Mouse (Mus musculus): Measurements from ENCODE around the gene Cdkl2.

Gene Cdkl2

DNA sequence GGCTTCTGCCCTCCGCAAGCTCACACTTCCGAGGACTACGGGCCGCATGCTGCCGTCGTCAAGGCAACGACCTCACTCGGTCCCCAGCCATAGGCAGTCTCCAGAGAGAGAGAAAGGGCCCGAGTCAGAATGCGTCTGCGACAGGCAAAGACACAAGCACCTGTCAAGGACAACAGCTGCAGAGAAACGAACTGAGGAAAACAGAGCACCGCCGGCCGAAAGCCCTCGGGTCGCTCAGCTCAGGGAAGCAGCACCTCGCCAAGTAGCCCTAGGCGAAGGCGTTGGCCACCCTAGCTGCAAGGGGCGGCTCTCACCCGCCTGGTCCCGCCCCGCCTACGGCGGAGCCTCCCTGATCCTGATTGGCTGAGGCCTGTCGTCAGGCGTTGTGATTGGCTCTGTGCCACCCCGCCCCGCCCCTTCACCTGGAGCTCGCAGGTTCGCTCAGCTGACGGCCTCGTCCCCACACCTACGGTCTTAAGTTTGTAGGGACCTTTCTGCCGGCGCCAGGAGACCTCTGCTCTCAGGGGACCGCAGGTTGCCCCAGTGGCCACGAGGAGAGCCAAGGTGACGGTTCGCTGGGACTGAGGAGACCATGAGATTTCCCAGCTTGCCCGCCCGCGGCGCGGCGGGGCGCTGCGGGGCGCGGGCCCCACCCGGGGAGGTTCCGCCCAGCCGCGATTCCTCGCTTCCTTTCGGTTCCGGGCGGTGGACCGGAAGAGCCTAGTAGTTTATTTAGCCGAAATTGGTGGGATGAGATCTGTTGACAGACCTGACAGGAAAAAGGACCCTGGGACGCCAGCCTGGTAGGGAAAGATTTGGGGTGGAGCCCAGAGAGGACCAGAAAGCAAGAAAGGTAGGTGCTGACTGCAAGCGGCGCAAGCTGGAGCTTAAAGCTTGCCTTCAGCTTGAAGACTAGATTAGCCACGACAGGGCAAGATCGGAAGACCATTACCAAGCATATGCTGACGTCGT lies 1.0 kb downstream of the Cdkl2 start:
- DNase-seq (ENCODE audit: low read depth, low spot score), result peak; percentile 95
- no peaks in the 10 kb centered on the region for H3K27me3 ChIP-seq (ENCODE audit: control insufficient read depth, insufficient read depth, low read length, poor library complexity, severe bottlenecking)
- no peaks in the 10 kb centered on the region for H3K36me3 ChIP-seq (ENCODE audit: control insufficient read depth, insufficient read depth, low read length, poor library complexity, severe bottlenecking)

DNA sequence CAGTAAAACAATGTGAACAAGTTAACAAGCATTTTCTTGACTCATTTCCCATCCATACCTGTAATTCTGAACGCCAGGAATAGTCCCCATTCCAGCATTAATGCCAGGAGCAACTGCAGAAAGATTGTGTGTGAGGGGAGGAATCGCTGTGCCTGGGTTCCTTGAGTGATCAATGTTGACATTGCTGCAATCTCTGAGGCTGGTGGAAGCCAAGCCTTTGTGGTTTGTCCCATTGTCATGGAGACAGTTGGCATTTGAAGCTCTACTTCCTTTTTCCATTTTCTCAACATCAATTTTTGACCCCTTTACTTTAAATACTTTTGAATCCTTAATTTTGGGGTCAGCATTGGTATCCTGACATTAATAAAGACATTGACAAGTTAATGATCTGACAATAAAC lies 23.7 kb downstream of the Cdkl2 start:
- no peak for DNase-seq (ENCODE audit: low read depth, low spot score)
- Histone ChIP-seq H3K27me3 (ENCODE audit: control insufficient read depth, insufficient read depth, low read length, poor library complexity, severe bottlenecking) (no peaks in the 10 kb centered on the region), H3K36me3 (ENCODE audit: control insufficient read depth, insufficient read depth, low read length, poor library complexity, severe bottlenecking) (no peaks in the 10 kb centered on the region)

DNA sequence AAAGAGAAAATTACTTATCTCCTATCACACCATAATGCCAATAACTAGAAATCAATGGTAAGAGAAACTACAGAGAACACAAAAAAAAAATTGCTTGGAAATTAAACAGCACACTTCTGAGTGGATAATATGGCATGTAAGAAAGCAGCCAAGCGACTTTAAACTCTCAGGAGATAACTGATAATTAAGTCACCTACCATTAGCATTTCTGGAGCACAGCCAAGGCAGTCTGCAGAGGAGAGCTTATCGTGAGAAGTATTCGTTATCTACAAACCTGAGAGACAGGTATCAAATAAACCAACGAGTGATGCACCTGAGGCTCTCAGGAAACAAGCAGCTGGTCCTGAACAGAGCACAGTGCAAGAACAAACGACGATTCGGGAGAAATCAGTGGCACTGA lies 31.9 kb downstream of the Cdkl2 start:
- no peak for DNase-seq (ENCODE audit: low read depth, low spot score)
- H3K36me3 ChIP-seq (ENCODE audit: control insufficient read depth, insufficient read depth, low read length, poor library complexity, severe bottlenecking), result no peaks in the 10 kb centered on the region

GRCm38 (mm10) chr5:92009827-92010226 lies 33.9 kb downstream of the Cdkl2 start:
- no peaks in the 10 kb centered on the region for H3K27me3 ChIP-seq (ENCODE audit: control insufficient read depth, insufficient read depth, low read length, poor library complexity, severe bottlenecking)
- H3K36me3 ChIP-seq (ENCODE audit: control insufficient read depth, insufficient read depth, low read length, poor library complexity, severe bottlenecking), result no peaks in the 10 kb centered on the region
- DNase-seq (ENCODE audit: low read depth, low spot score), result no peak

More for the DNA sequence above, 31.9 kb downstream of the Cdkl2 start:
- no peaks in the 10 kb centered on the region for H3K27me3 ChIP-seq (ENCODE audit: control insufficient read depth, insufficient read depth, low read length, poor library complexity, severe bottlenecking)

DNA sequence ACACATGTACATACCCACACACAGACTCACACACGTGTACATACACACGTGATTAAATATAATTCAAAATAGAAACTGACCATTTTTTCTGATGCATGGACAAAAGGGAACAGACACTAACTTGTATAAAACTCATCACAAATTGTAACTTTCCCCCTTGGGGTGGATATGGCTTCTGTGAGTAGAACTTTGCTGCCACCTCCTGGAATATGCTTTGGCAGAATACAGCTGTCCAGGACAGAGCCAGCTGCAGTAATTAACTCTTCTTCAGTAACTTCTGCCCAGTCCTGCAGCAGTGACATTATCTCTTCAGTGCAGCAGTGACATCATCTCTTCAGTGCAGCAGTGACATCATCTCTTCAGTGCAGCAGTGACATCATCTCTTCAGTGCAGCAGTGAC lies 40.7 kb downstream of the Cdkl2 start:
- Histone ChIP-seq H3K36me3 (ENCODE audit: control insufficient read depth, insufficient read depth, low read length, poor library complexity, severe bottlenecking) (no peaks in the 10 kb centered on the region), H3K27me3 (ENCODE audit: control insufficient read depth, insufficient read depth, low read length, poor library complexity, severe bottlenecking) (no peaks in the 10 kb centered on the region)
- peak; percentile 85 for DNase-seq (ENCODE audit: low read depth, low spot score)

- no peaks in the 10 kb centered on the region for H3K36me3 ChIP-seq (ENCODE audit: control insufficient read depth, insufficient read depth, low read length, poor library complexity, severe bottlenecking)
- peak; percentile 65 for DNase-seq (ENCODE audit: low read depth, low spot score)
Measured at GRCm38 (mm10) chr5:92000770-92001169, 42.9 kb downstream of the Cdkl2 start.

GRCm38 (mm10) chr5:91994546-91994945 lies 49.1 kb downstream of the Cdkl2 start:
- DNase-seq (ENCODE audit: low read depth, low spot score), result no peak
- Histone ChIP-seq H3K36me3 (ENCODE audit: control insufficient read depth, insufficient read depth, low read length, poor library complexity, severe bottlenecking) (no peaks in the 10 kb centered on the region), H3K27me3 (ENCODE audit: control insufficient read depth, insufficient read depth, low read length, poor library complexity, severe bottlenecking) (no peaks in the 10 kb centered on the region)

More at GRCm38 (mm10) chr5:92000770-92001169, 42.9 kb downstream of the Cdkl2 start:
- no peaks in the 10 kb centered on the region for H3K27me3 ChIP-seq (ENCODE audit: control insufficient read depth, insufficient read depth, low read length, poor library complexity, severe bottlenecking)

DNA sequence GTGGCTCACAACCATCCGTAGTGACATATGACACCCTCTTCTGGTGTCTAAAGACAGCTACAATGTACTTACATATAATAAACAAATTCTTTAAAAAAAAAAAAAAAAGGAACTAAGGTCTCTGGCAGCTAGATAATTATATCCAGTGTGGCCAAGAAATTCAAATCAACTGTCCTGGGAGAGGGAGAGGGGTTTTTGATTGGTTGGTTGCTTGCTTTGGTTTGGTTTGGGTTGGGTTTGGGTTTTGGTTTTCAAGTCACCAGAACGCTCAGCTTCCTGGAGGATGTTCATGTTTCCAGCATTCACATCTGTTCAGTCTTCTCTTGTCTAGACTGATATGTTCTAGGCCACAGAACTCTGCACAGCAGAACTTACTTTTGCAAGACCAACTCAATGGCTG lies 50.6 kb downstream of the Cdkl2 start:
- peak; percentile 55 for DNase-seq (ENCODE audit: low read depth, low spot score)
- Histone ChIP-seq H3K36me3 (ENCODE audit: control insufficient read depth, insufficient read depth, low read length, poor library complexity, severe bottlenecking) (no peaks in the 10 kb centered on the region), H3K27me3 (ENCODE audit: control insufficient read depth, insufficient read depth, low read length, poor library complexity, severe bottlenecking) (no peaks in the 10 kb centered on the region)

- peak; percentile 56 for DNase-seq (ENCODE audit: low read depth, low spot score)
- H3K36me3 ChIP-seq (ENCODE audit: control insufficient read depth, insufficient read depth, low read length, poor library complexity, severe bottlenecking), result no peaks in the 10 kb centered on the region
- H3K27me3 ChIP-seq (ENCODE audit: control insufficient read depth, insufficient read depth, low read length, poor library complexity, severe bottlenecking), result no peaks in the 10 kb centered on the region
Measured at GRCm38 (mm10) chr5:91991191-91991937, 52.3 kb downstream of the Cdkl2 start.

DNA sequence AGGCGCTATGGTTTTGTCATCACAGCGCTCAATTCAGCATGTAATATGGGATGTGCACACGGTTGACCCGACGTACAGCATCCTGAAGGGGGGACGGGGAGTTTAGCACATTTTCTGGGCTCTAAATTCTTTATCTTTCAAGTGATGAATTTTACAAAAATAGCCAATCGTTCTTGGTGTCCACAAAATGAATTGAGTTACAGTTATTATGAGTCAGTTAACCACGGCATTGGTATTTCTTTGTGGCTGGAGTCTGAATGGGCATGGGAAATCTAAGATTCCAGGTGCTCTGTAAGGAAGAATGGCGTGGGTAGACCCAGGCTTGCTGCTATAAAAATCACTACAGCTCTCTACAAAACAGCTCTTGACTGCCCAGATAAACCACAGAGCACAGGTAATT lies 54.4 kb downstream of the Cdkl2 start:
- DNase-seq (ENCODE audit: low read depth, low spot score), result no peak
- Histone ChIP-seq H3K27me3 (ENCODE audit: control insufficient read depth, insufficient read depth, low read length, poor library complexity, severe bottlenecking) (no peaks in the 10 kb centered on the region), H3K36me3 (ENCODE audit: control insufficient read depth, insufficient read depth, low read length, poor library complexity, severe bottlenecking) (no peaks in the 10 kb centered on the region)

- DNase-seq (ENCODE audit: low read depth, low spot score), result no peak
- no peaks in the 10 kb centered on the region for H3K36me3 ChIP-seq (ENCODE audit: control insufficient read depth, insufficient read depth, low read length, poor library complexity, severe bottlenecking)
- no peaks in the 10 kb centered on the region for H3K27me3 ChIP-seq (ENCODE audit: control insufficient read depth, insufficient read depth, low read length, poor library complexity, severe bottlenecking)
Measured at GRCm38 (mm10) chr5:91987799-91988198, 55.9 kb downstream of the Cdkl2 start.

- Histone ChIP-seq H3K36me3 (ENCODE audit: control insufficient read depth, insufficient read depth, low read length, poor library complexity, severe bottlenecking) (no peaks in the 10 kb centered on the region), H3K27me3 (ENCODE audit: control insufficient read depth, insufficient read depth, low read length, poor library complexity, severe bottlenecking) (no peaks in the 10 kb centered on the region)
- DNase-seq (ENCODE audit: low read depth, low spot score), result peak; percentile 39
Measured at GRCm38 (mm10) chr5:91987236-91987635, 56.4 kb downstream of the Cdkl2 start, which contains the start of gene Odaph. Gene Odaph (plus strand): TSS chr5:91987475.

GRCm38 (mm10) chr5:91985721-91986120 lies 58.0 kb downstream of the Cdkl2 start:
- Histone ChIP-seq H3K27me3 (ENCODE audit: control insufficient read depth, insufficient read depth, low read length, poor library complexity, severe bottlenecking) (no peaks in the 10 kb centered on the region), H3K36me3 (ENCODE audit: control insufficient read depth, insufficient read depth, low read length, poor library complexity, severe bottlenecking) (no peaks in the 10 kb centered on the region)
- peak; percentile 67 for DNase-seq (ENCODE audit: low read depth, low spot score)

DNA sequence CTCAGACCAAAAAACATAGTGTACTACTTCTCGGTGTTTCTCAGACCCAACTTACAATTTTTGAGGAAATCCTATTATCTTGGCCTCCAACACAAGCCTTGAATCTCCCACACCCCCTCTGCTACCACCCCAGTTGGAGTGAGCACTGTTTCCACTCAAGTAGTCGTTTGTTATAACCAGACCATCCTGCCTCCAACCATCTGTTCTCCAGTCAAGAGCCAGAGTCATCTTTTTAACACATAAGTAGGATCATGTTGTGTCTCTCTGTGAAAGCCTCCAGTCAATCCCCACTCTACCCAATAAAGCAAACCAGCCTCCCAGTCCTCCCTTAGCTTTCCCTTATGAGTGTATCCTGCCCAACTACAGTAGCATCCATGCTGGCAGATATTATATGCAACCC lies 60.2 kb downstream of the Cdkl2 start:
- no peak for DNase-seq (ENCODE audit: low read depth, low spot score)
- no peaks in the 10 kb centered on the region for H3K27me3 ChIP-seq (ENCODE audit: control insufficient read depth, insufficient read depth, low read length, poor library complexity, severe bottlenecking)
- H3K36me3 ChIP-seq (ENCODE audit: control insufficient read depth, insufficient read depth, low read length, poor library complexity, severe bottlenecking), result no peaks in the 10 kb centered on the region

Measured in splenic B cell, adult 2 months (primary cell).